Mouse (Mus musculus): ENCODE measurements around the gene Gm19684.

DNA sequence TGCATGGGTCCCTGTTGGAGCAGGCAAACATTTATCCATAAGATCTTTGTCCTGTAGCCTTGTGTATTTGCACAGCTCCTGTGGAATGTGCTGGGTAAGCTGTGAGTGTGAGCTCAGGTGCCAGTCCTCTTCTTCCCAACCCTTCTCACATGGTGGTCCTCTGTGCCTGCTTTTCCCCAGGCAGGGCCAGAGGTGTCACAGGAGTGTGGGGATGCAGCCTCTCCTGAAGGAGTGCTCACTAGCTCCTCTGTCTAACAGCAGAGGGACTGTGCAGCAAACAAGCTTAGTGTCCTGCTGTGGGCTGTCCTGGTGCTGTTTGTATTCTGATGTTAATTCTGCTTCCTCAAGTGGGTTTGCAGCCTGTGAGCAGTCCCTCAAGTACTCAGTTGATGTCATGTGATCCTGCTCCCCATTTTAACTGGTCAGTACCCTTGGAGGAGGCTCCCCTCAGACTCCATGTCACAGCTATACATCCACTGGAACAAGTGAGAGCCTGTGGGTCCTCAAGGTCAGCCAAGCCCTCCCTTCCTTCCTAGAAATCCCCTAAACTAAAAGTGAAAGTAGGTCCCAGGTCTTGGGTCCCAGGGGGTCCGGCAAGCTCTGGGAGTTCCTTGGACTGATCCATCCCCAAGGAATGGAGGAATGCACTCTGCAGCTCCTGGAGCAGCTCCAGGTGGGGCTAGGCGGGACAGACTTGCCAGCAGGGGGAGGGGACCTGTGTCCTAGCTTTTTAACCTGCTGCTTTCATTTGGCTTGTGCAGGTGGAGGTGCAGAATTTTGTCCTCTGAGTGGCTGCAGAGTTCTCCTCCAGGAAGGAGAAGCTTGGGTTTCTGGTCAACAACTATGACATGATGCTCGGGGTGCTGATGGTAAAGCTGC lies 33.0 kb downstream of the Gm19684 start:
- TF ChIP-seq CTCF (IDR thresholded peaks at IDR 0.05; ENCODE audit: low read depth) (no peak), EP300 (optimal IDR thresholded peaks at IDR 0.05) (no peak)
